In genomic region chr13:51737949-51738513, GRCm38 (mm10) we compare ENCODE assay signal across 10 mouse cellular contexts. TPM values are rescaled to one million over a fixed set of nuclear protein-coding genes. Genes with fewer than 3 reads are reported as not detected.
DNase-seq lines count a peak whose midpoint lies in the region; ATAC-seq and TF ChIP-seq lines count a peak whose summit lies in the region.
"Had no signal": no experiment of that assay in that cellular context is flagged by ENCODE, and none has a peak within 500 bp of the region (broad histone marks: within the 10 kb centered on the region; RNA-seq: fewer than 3 reads in every experiment).

No protein-coding gene starts in this region.

- H3K9me3 ChIP-seq in heart, embryonic 15.5 days (replicated peaks) = no peaks in the 10 kb centered on the region
- H3K9me3 ChIP-seq in CH12.LX (replicated peaks; ENCODE audit: low read length) = no peaks in the 10 kb centered on the region

- peaks cover 10% of the 10 kb centered on the region; the same call in 1 of the 2 replicates for H3K79me2 ChIP-seq in CH12.LX (replicated peaks; ENCODE audit: control insufficient read depth, extremely low read depth, insufficient read depth, poor library complexity, severe bottlenecking)

- in situ Hi-C loops in CH12.LX (cut with MboI; ENCODE audit: low pct_ligation_motif_present, low pct_unique_long_range_greater_than_20kb, low sequenced_read_pairs) = no loop called here

- no peaks in the 10 kb centered on the region for H3K36me3 ChIP-seq in heart, embryonic 15.5 days
- H3K36me3 ChIP-seq in CH12.LX (replicated peaks in 1 of 2; ENCODE audit: control insufficient read depth in 1 of 2, insufficient read depth in 1 of 2, low read length in 1 of 2) = peaks cover 0 to 25% of the 10 kb centered on the region in 2 experiments

- no peak for TF ChIP-seq POLR2A in CH12.LX (IDR thresholded peaks at IDR 0.05; ENCODE audit: low read depth, low read length)

- peaks cover 24% of the 10 kb centered on the region for H3K4me1 ChIP-seq in heart, embryonic 15.5 days (replicated peaks)
- H3K4me1 ChIP-seq in CH12.LX (ENCODE audit: control insufficient read depth in 1 of 2, insufficient read depth in 2 of 2) = peaks cover 61 to 98% of the 10 kb centered on the region in 2 experiments

- no peak for DNase-seq in heart, postnatal 10 days
- DNase-seq in CH12.LX (ENCODE audit: extremely low read depth) = no peak
- no peak for DNase-seq in lung, adult 18-20 months
- DNase-seq in adrenal gland, postnatal 14 days = no peak
- DNase-seq in frontal cortex, postnatal 14 days (ENCODE audit: low spot score in 2 of 2) = no peak
- DNase-seq: cerebellum, adult 8-10 months; gastrocnemius, adult 2 months had no signal

- H3K4me2 ChIP-seq in heart, embryonic 15.5 days = no peak overlapping the region
- peak overlapping the region; percentile 61 for H3K4me2 ChIP-seq in CH12.LX (ENCODE audit: insufficient read depth, low read depth, poor library complexity, severe bottlenecking)

- no peak overlapping the region for H3K4me3 ChIP-seq in heart, embryonic 15.5 days
- peak overlapping the region in 1 of 3 experiments; percentile 32 for H3K4me3 ChIP-seq in CH12.LX (replicated peaks in 1 of 3; ENCODE audit: low read depth in 2 of 3, low read length in 2 of 3, poor library complexity in 1 of 3)
- H3K4me3 ChIP-seq: gastrocnemius, adult 2 months had no signal

- H3K27me3 ChIP-seq in heart, embryonic 15.5 days = no peaks in the 10 kb centered on the region
- no peaks in the 10 kb centered on the region for H3K27me3 ChIP-seq in CH12.LX (replicated peaks)

- 0 out of 2 replicates have a peak overlapping the region, but pooled peaks have one; percentile 25 for H3K27ac ChIP-seq in heart, embryonic 15.5 days
- H3K27ac ChIP-seq in CH12.LX (ENCODE audit: insufficient read depth, low read depth) = peak overlapping the region; percentile 78
- H3K27ac ChIP-seq: gastrocnemius, adult 2 months had no signal

- 58% methylated on average over 6 of the region's 6 CpGs for WGBS in heart, embryonic 15.5 days

- no peak for TF ChIP-seq CTCF in CH12.LX (conservative IDR thresholded peaks at IDR 0.05 in 1 of 2, IDR thresholded peaks at IDR 0.05 in 1 of 2; ENCODE audit: low read depth in 2 of 2, low read length in 2 of 2)

- peak; percentile 48 for TF ChIP-seq EP300 in CH12.LX (IDR thresholded peaks at IDR 0.05; ENCODE audit: low read length)

- ATAC-seq in heart, embryonic 15.5 days (replicated peaks; ENCODE audit: insufficient number of reproducible peaks, insufficient read depth, low FRiP score, low read depth) = no peak
- ATAC-seq in erythroblast, adult 5-6 weeks (replicated peaks; ENCODE audit: low FRiP score, poor library complexity, severe bottlenecking) = peak; percentile 66
- ATAC-seq in monocyte, adult 5-6 weeks (replicated peaks; ENCODE audit: insufficient number of reproducible peaks, low FRiP score, low TSS enrichment, poor library complexity, severe bottlenecking) = 0 out of 2 replicates have a peak, but pooled peaks have one; percentile 5

- no peak; the same call in 1 of the 2 replicates for TF ChIP-seq RAD21 in CH12.LX (IDR thresholded peaks at IDR 0.05; ENCODE audit: low read depth, low read length)

- dilution Hi-C loops in CH12.LX (cut with MboI; ENCODE audit: extremely low pct_ligation_motif_present, extremely low pct_unique_long_range_greater_than_20kb, low sequenced_read_pairs) = no loop called here

- intact Hi-C loops in heart, postnatal 10 days (cut with DNase I) = no loop called here

- no peak overlapping the region for H3K9ac ChIP-seq in heart, embryonic 15.5 days
- 0 out of 2 replicates have a peak overlapping the region, but pooled peaks have one; percentile 8 for H3K9ac ChIP-seq in CH12.LX (ENCODE audit: insufficient read depth, low read depth)

TF ChIP-seq in CH12.LX, 34 proteins besides CTCF, POLR2A, EP300 and RAD21:
- TF ChIP-seq BHLHE40 (IDR thresholded peaks at IDR 0.05; ENCODE audit: low read depth, low read length) = 0 out of 2 replicates have a peak, but pooled peaks have one; percentile 10
- no peak for TF ChIP-seq JUND (conservative IDR thresholded peaks at IDR 0.05; ENCODE audit: low read depth, low read length)
- TF ChIP-seq MEF2A (IDR thresholded peaks at IDR 0.05; ENCODE audit: borderline replicate concordance, low read depth, low read length) = no peak
- TF ChIP-seq NRF1 (IDR thresholded peaks at IDR 0.05; ENCODE audit: low read depth, low read length) = no peak
- TF ChIP-seq SIN3A (IDR thresholded peaks at IDR 0.05; ENCODE audit: low read length) = no peak
- no peak for TF ChIP-seq MAX (IDR thresholded peaks at IDR 0.05; ENCODE audit: low read length)
- no peak for TF ChIP-seq ZKSCAN1 (IDR thresholded peaks at IDR 0.05; ENCODE audit: borderline replicate concordance, low read depth, low read length)
- TF ChIP-seq POLR2AphosphoS2 (IDR thresholded peaks at IDR 0.05; ENCODE audit: low read depth, low read length) = no peak
- TF ChIP-seq ETS1 (conservative IDR thresholded peaks at IDR 0.05; ENCODE audit: low read depth, low read length) = peak; percentile 25; the same call in 1 of the 2 replicates
- no peak for TF ChIP-seq GABPA (IDR thresholded peaks at IDR 0.05; ENCODE audit: insufficient replicate concordance, low read depth, low read length)
- TF ChIP-seq KAT2A (IDR thresholded peaks at IDR 0.05; ENCODE audit: insufficient replicate concordance, low read length) = no peak
- TF ChIP-seq RCOR1 (conservative IDR thresholded peaks at IDR 0.05; ENCODE audit: low read depth, low read length) = 0 out of 2 replicates have a peak, but pooled peaks have one; percentile 26
- TF ChIP-seq MAFK (IDR thresholded peaks at IDR 0.05; ENCODE audit: insufficient replicate concordance, low read length) = peak; percentile 22; the same call in 1 of the 2 replicates
- no peak for TF ChIP-seq PAX5 (IDR thresholded peaks at IDR 0.05; ENCODE audit: low read length)
- 0 out of 2 replicates have a peak, but pooled peaks have one; percentile 17 for TF ChIP-seq CHD2 (IDR thresholded peaks at IDR 0.05; ENCODE audit: low read length)
- TF ChIP-seq NELFE (IDR thresholded peaks at IDR 0.05; ENCODE audit: low read depth, low read length) = peak; percentile 35; the same call in 1 of the 2 replicates
- TF ChIP-seq MXI1 (IDR thresholded peaks at IDR 0.05; ENCODE audit: low read depth, low read length) = no peak
- peak; percentile 60; the same call in 1 of the 2 replicates for TF ChIP-seq CHD1 (IDR thresholded peaks at IDR 0.05; ENCODE audit: low read depth, low read length)
- TF ChIP-seq HCFC1 (IDR thresholded peaks at IDR 0.05; ENCODE audit: low read depth, low read length) = no peak
- TF ChIP-seq IRF4 (IDR thresholded peaks at IDR 0.05; ENCODE audit: low read depth, low read length) = no peak
- TF ChIP-seq MYC (IDR thresholded peaks at IDR 0.05; ENCODE audit: low read depth, low read length) = no peak
- TF ChIP-seq SMC3 (IDR thresholded peaks at IDR 0.05; ENCODE audit: low read depth, low read length) = no peak
- TF ChIP-seq TCF12 (IDR thresholded peaks at IDR 0.05; ENCODE audit: low read depth, low read length) = 0 out of 2 replicates have a peak, but pooled peaks have one; percentile 13
- TF ChIP-seq ZC3H11A (IDR thresholded peaks at IDR 0.05; ENCODE audit: low read depth, low read length) = no peak
- no peak for TF ChIP-seq USF2 (conservative IDR thresholded peaks at IDR 0.05; ENCODE audit: low read depth, low read length)
- no peak for TF ChIP-seq JUN (IDR thresholded peaks at IDR 0.05; ENCODE audit: insufficient read depth, low read depth, low read length)
- peak; percentile 50; the same call in 1 of the 2 replicates for TF ChIP-seq MAZ (IDR thresholded peaks at IDR 0.05; ENCODE audit: low read depth, low read length)
TF ChIP-seq in CH12.LX: peak in this region for 9.

RNA-seq across cellular contexts. Expression of gene Sema4d, which starts 55.5 kb away (rescaled TPM):
- polyA plus RNA-seq in heart, embryonic 15.5 days (2015; fragmentation: Nextera tagmentation; extraction: Ambion mirVana) = 14.7 and 19.8 TPM in 2 replicates
- total RNA-seq in heart, postnatal 10 days (2021) = 10 to 100 TPM; 69.1 to 79.5 TPM
- total RNA-seq in CH12.LX (2012; rRNA removed) (16.7 and 17.8 TPM in 2 replicates), CH12.LX (2014; rRNA removed) (9.8 and 12.8 TPM in 2 replicates)
- 57.6 and 67.1 TPM in 2 replicates for polyA plus RNA-seq in CH12.LX (2012; ENCODE audit: insufficient read length, low read depth)
- total RNA-seq in erythroblast, adult 5-6 weeks (2015; ENCODE audit: low replicate concordance) = 14.8 and 18.8 TPM in 2 replicates
- 6.5 and 7.1 TPM in 2 replicates for total RNA-seq in erythroblast, adult 5-6 weeks (2017; ENCODE audit: low replicate concordance)
- total RNA-seq in monocyte, adult 5-6 weeks (2017) = 134 to 201 TPM (median 136 TPM) in 3 replicates
- total RNA-seq in adrenal gland, postnatal 14 days (2021) = 9.5 and 20.0 TPM in 2 replicates
